In the genomic region with DNA sequence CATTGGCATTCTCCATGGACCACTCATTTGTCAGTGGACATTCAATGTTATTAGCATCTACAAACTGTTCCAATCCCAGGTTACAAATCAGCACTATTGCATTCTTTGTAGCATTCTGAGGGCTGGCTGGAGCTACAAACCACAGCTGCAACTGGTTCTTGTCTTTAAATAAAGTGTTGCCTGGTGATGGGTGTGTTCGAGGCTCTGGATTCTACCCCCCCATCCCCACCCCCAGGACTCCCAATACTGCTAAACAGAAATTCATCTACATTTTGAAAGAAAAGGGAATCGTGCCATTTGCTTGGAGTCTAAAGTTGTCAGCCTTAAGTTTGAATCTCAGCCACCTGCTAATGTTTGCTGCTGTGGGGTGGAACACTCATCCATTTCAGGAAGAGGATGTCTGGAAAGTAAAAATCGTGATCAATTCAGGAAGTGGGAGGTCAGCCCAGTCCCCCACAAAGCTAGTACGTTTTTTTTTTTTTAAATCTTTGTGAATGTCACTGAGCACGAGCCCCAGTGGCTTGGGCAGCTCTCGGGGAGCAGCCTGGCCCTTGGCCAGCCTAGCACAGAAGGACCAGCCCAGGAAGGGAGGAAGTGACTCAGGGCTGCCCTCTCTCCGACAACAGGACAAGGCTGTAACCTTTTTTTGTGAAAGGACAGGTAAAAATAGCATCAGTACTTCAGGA, we compare ENCODE assay signal across 9 mouse cellular contexts. TPM values are rescaled to one million over a fixed set of nuclear protein-coding genes. Genes with fewer than 3 reads are reported as not detected.
DNase-seq lines count a peak whose midpoint lies in the region; ATAC-seq lines count a peak whose summit lies in the region.
"Had no signal": no experiment of that assay in that cellular context is flagged by ENCODE, and none has a peak within 500 bp of the region (broad histone marks: within the 10 kb centered on the region; RNA-seq: fewer than 3 reads in every experiment).

No protein-coding gene starts in this region.

- no peaks in the 10 kb centered on the region for H3K4me1 ChIP-seq in hindbrain, embryonic 10.5 days (replicated peaks)
- H3K4me1 ChIP-seq in forebrain, embryonic 13.5 days: no peaks in the 10 kb centered on the region
- H3K4me1 ChIP-seq: liver, embryonic 15.5 days had no signal

- no peaks in the 10 kb centered on the region for H3K9me3 ChIP-seq in hindbrain, embryonic 10.5 days
- no peaks in the 10 kb centered on the region for H3K9me3 ChIP-seq in forebrain, embryonic 13.5 days (replicated peaks)
- H3K9me3 ChIP-seq: liver, embryonic 15.5 days had no signal

- no peaks in the 10 kb centered on the region for H3K27me3 ChIP-seq in hindbrain, embryonic 10.5 days (ENCODE audit: insufficient read depth, poor library complexity, severe bottlenecking)
- no peaks in the 10 kb centered on the region for H3K27me3 ChIP-seq in forebrain, embryonic 13.5 days
- H3K27me3 ChIP-seq: liver, embryonic 15.5 days had no signal

- WGBS in hindbrain, embryonic 10.5 days: 73% methylated on average over 7 of the region's 7 CpGs
- 74% methylated on average over 7 of the region's 7 CpGs for WGBS in forebrain, embryonic 13.5 days

- ATAC-seq in forebrain, embryonic 13.5 days: no peak

- H3K4me3 ChIP-seq in hindbrain, embryonic 10.5 days: no peak overlapping the region
- no peak overlapping the region for H3K4me3 ChIP-seq in forebrain, embryonic 13.5 days
- H3K4me3 ChIP-seq: liver, embryonic 15.5 days had no signal

- H3K4me2 ChIP-seq in forebrain, embryonic 13.5 days: no peak overlapping the region
- H3K4me2 ChIP-seq: liver, embryonic 15.5 days had no signal

- peak; percentile 24 for DNase-seq in urinary bladder, postnatal 14 days (ENCODE audit: low spot score)
- no peak for DNase-seq in urinary bladder, postnatal 4 days (ENCODE audit: low spot score in 2 of 2)
- DNase-seq in cerebellum, postnatal 36 days: peak; percentile 80 to 84
- peak; percentile 31 for DNase-seq in kidney, postnatal 10 days
- DNase-seq in gastrocnemius, adult 8-10 months (ENCODE audit: low spot score in 2 of 2): no peak
- no peak for DNase-seq in hindbrain, embryonic 10.5 days (ENCODE audit: low spot score)
- no peak for DNase-seq in embryo, embryonic 11 days

- no peak overlapping the region for H3K27ac ChIP-seq in hindbrain, embryonic 10.5 days
- H3K27ac ChIP-seq in forebrain, embryonic 13.5 days: no peak overlapping the region
- H3K27ac ChIP-seq: liver, embryonic 15.5 days had no signal

- no peaks in the 10 kb centered on the region for H3K36me3 ChIP-seq in hindbrain, embryonic 10.5 days
- H3K36me3 ChIP-seq in forebrain, embryonic 13.5 days (ENCODE audit: poor library complexity, severe bottlenecking): no peaks in the 10 kb centered on the region
- H3K36me3 ChIP-seq: liver, embryonic 15.5 days had no signal

- H3K9ac ChIP-seq in forebrain, embryonic 13.5 days: no peak overlapping the region
- H3K9ac ChIP-seq: liver, embryonic 15.5 days had no signal

RNA-seq across cellular contexts. Expression of gene Nrn1, which starts 39.3 kb away (rescaled TPM):
- total RNA-seq in gastrocnemius, adult 8-10 months (2022): 1 to 10 TPM in 1 of 4 experiments, under 1 TPM in 3; 0.48 to 1.6 (median 0.69) TPM
- 10.8 and 21.6 TPM in 2 replicates for polyA plus RNA-seq in hindbrain, embryonic 10.5 days (2016; fragmentation: Nextera tagmentation; extraction: Ambion mirVana)
- 48.9 and 49.9 TPM in 2 replicates for polyA plus RNA-seq in forebrain, embryonic 13.5 days (2015; fragmentation: Nextera tagmentation; extraction: Ambion mirVana)

Comparison
In these comparisons a context has a peak if more than half of its experiments do, and no peak if none do; other contexts are left out.
1. DNase-seq: peak in urinary bladder, postnatal 14 days (single experiment), cerebellum, postnatal 36 days (2 of 2) and kidney, postnatal 10 days (single experiment); none in urinary bladder, postnatal 4 days (0 of 2), gastrocnemius, adult 8-10 months (0 of 2), hindbrain, embryonic 10.5 days (single experiment) and embryo, embryonic 11 days (single experiment).